Mouse (Mus musculus) colon, adult 2 months (tissue): ENCODE measurements around the gene Olfr1130. TPM values are rescaled to one million over a fixed set of nuclear protein-coding genes. Genes with fewer than 3 reads are reported as not detected.

Source experiments
- polyA plus RNA-seq: library from polyadenylated mRNA; depleted of rRNA; stranded (reverse); fragments of >200 nt; gene quantifications from 2 replicates; pipeline ENCODE4 v1.2.3, GENCODE M21; 2012; rRNA removed

Olfr1130 gene
- not detected in 2 replicates for polyA plus RNA-seq

DNA sequence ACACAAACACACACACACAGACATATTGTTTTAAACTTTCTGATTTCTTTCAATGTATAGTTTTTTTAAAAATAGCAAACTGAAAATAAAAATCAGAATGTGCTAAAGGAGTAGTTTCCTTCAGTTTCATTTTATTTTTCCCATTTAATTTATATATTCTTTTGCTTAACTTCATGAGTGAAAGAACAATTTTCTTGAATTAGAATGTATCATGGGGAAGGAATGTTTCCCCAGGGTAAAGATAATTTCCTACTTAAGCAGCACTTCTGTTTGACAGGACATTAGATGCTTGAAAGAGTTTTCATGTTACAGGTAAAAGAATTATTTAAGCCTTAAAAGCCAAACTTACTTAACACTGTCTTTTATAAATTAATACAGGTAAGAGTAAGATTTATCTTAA lies at the start of gene Olfr1130:
Gene Olfr1130 (plus strand): TSS at position 301 of the 400 bp plus-strand sequence.

DNA sequence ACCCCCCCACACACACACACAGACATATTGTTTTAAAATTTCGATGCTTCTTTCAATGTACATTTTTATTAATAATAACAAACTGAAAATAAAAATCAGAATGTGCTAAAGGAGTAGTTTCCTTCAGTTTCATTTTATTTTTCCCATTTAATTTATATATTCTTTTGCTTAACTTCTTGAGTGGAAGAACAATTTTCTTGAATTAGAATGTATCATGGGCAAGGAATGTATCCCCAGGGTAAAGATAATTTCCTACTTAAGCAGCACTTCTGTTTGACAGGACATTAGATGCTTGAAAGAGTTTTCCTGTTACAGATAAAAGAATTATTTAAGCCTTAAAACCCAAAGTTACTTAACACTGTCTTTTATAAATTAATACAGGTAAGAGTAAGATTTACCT lies 32.4 kb upstream of the Olfr1130 start, which contains the start of gene Olfr1129:
Gene Olfr1129 (plus strand): TSS at position 301 of the 400 bp plus-strand sequence.

DNA sequence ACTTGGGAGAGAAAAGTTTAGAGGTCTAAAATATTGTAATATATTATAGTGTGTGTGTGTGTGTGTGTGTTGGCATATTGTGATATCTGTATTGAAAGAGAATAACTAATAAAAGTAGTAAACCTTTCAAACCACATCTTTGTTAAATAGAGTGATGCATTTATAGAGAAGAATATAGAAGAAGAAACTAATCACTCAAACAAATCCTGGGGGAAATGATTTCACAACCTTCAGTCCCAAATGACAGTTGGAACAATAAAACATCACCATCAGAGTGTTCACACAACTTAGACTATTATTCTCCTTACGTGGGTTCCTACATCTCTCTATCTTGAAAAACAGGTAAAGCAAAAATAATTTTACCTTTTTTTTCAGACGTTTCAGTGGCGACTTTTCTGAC lies 20.8 kb downstream of the Olfr1130 start, which contains the start of gene Olfr1131:
Gene Olfr1131 (plus strand): TSS at position 301 of the 400 bp plus-strand sequence.

DNA sequence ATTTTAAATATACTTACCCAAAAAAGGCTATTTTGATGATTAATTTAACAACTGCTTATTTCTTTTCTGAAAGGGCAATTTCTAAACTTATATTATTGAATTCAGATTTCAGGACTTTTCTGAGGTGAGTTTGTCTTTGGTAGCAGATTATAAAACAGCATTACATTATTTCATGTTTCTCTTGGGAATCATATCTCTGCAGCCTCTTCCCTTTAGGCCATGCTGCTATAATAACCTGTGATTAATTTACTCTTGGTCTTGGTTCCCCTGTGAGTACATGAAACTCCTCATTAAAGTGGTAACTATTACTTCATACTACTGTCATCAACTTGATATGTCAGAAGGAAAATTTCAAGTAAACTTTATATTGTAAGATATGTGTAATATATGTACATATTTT lies 31.4 kb downstream of the Olfr1130 start, which contains the start of gene Olfr1132:
Gene Olfr1132 (minus strand): TSS at position 101 of the 400 bp plus-strand sequence.

DNA sequence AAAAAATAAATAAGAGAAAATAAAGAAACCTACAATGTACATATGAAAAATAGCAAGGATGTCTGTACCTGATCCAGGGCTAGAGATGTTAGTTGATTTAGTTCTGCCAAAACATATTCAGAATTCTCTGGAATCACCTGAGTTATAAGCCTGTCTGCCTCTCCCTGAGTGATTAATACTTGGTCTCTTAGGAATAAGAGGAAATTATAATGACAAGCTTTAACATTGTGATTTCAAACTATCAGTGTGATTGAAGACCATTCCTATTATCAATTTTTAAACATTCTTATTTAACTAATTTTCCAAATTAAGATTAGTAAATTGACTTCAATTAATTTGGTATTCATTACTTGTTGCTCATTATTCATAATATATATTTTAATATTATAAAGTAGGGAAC lies 41.3 kb downstream of the Olfr1130 start, which contains the start of gene Olfr1133:
Gene Olfr1133 (minus strand): TSS at position 101 of the 400 bp plus-strand sequence.

DNA sequence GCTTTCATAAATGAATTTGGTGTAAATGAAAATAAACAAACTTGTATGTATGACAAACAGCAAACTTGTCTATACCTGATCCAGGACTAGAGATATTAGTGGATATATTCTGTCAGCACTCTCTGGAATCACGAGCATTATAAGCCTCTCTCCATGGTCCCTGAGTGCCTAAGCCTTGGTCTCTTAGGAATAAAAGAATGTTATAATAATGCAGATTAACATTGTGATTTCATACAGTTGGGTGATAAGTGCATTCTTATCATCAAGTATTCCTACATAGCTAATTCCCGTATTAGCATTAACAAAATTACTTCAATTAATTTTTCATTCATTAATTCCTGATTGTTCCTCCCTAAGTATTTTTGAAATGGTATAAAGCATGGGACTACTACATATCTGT lies 52.3 kb downstream of the Olfr1130 start, which contains the start of gene Olfr1134:
Gene Olfr1134 (minus strand): TSS at position 101 of the 400 bp plus-strand sequence.

Other genes starting within 250 kb of the Olfr1130 start
- not detected in 2 replicates for gene Olfr1121, start 236.3 kb upstream of the Olfr1130 start, polyA plus RNA-seq
- gene Olfr1122, start 220.4 kb upstream of the Olfr1130 start, polyA plus RNA-seq, result not detected in 2 replicates
- not detected in 2 replicates for gene Olfr1123, start 189.6 kb upstream of the Olfr1130 start, polyA plus RNA-seq
- gene Olfr1124, start 175.9 kb upstream of the Olfr1130 start, polyA plus RNA-seq, result not detected in 2 replicates
- gene Olfr1126, start 152.2 kb upstream of the Olfr1130 start, polyA plus RNA-seq, result not detected in 2 replicates
- gene Pramel7, start 109.1 kb upstream of the Olfr1130 start, polyA plus RNA-seq, result not detected in 2 replicates
- not detected in 2 replicates for gene Pramel6, start 99.6 kb upstream of the Olfr1130 start, polyA plus RNA-seq
- gene Olfr153, start 74.4 kb upstream of the Olfr1130 start, polyA plus RNA-seq, result not detected in 2 replicates
- not detected in 2 replicates for gene Olfr1128, start 60.7 kb upstream of the Olfr1130 start, polyA plus RNA-seq
- not detected in 2 replicates for gene Olfr1129, start 32.3 kb upstream of the Olfr1130 start, polyA plus RNA-seq
- not detected in 2 replicates for gene Olfr1131, start 20.9 kb downstream of the Olfr1130 start, polyA plus RNA-seq
- gene Olfr1132, start 31.3 kb downstream of the Olfr1130 start, polyA plus RNA-seq, result not detected in 2 replicates
- not detected in 2 replicates for gene Olfr1133, start 41.2 kb downstream of the Olfr1130 start, polyA plus RNA-seq
- gene Olfr1134, start 52.2 kb downstream of the Olfr1130 start, polyA plus RNA-seq, result not detected in 2 replicates
- not detected in 2 replicates for gene Olfr1135, start 67.5 kb downstream of the Olfr1130 start, polyA plus RNA-seq
- gene Olfr1136, start 87.7 kb downstream of the Olfr1130 start, polyA plus RNA-seq, result not detected in 2 replicates
- gene Olfr1137, start 107.0 kb downstream of the Olfr1130 start, polyA plus RNA-seq, result not detected in 2 replicates
- not detected in 2 replicates for gene Olfr1138, start 133.8 kb downstream of the Olfr1130 start, polyA plus RNA-seq
- not detected in 2 replicates for gene Olfr1140, start 137.5 kb downstream of the Olfr1130 start, polyA plus RNA-seq
- gene Olfr1141, start 147.8 kb downstream of the Olfr1130 start, polyA plus RNA-seq, result not detected in 2 replicates
- gene Olfr152, start 173.3 kb downstream of the Olfr1130 start, polyA plus RNA-seq, result not detected in 2 replicates
- not detected in 2 replicates for gene Olfr1143, start 194.4 kb downstream of the Olfr1130 start, polyA plus RNA-seq
- gene Olfr1145, start 203.6 kb downstream of the Olfr1130 start, polyA plus RNA-seq, result not detected in 2 replicates
- not detected in 2 replicates for gene Olfr1148, start 224.3 kb downstream of the Olfr1130 start, polyA plus RNA-seq
- not detected in 2 replicates for gene Olfr1150-ps1, start 237.8 kb downstream of the Olfr1130 start, polyA plus RNA-seq
- gene Olfr1151, start 249.7 kb downstream of the Olfr1130 start, polyA plus RNA-seq, result not detected in 2 replicates